ENCODE assay signal across 13 mouse cellular contexts in genomic region chr17:32839083-32839802, GRCm38 (mm10). TPM values are rescaled to one million over a fixed set of nuclear protein-coding genes. Genes with fewer than 3 reads are reported as not detected.
A peak's percentile ranks its signal among the peaks of the same experiment; 100 is the strongest.
DNase-seq lines count a peak whose midpoint lies in the region; ATAC-seq and TF ChIP-seq lines count a peak whose summit lies in the region.
"Had no signal": no experiment of that assay in that cellular context is flagged by ENCODE, and none has a peak within 500 bp of the region (broad histone marks: within the 10 kb centered on the region; RNA-seq: fewer than 3 reads in every experiment).

No protein-coding gene starts in this region.

- no peaks in the 10 kb centered on the region for H3K36me3 ChIP-seq in intestine, postnatal 0 days (ENCODE audit: control insufficient read depth, insufficient read depth)
- H3K36me3 ChIP-seq: embryonic facial prominence, embryonic 15.5 days; liver, embryonic 15.5 days had no signal

- no peak overlapping the region for H3K4me3 ChIP-seq in intestine, postnatal 0 days (ENCODE audit: low read depth, low read length)
- H3K4me3 ChIP-seq: embryonic facial prominence, embryonic 15.5 days; liver, embryonic 15.5 days had no signal

- WGBS in intestine, postnatal 0 days: 20% methylated on average over 15 of the region's 15 CpGs

- DNase-seq in frontal cortex, postnatal 14 days (ENCODE audit: low spot score in 2 of 2): no peak
- DNase-seq in ovary, postnatal 36 days (ENCODE audit: low spot score): peak; percentile 33
- no peak for DNase-seq in ovary, postnatal 14 days (ENCODE audit: low spot score)
- DNase-seq in layer of hippocampus, adult 18-20 months (ENCODE audit: low spot score in 2 of 2): no peak
- no peak for DNase-seq in layer of hippocampus, adult 9-10 months (ENCODE audit: low spot score)
- no peak for DNase-seq in yolk sac, embryonic 10.5 days (ENCODE audit: low spot score)
- DNase-seq: B cell, adult 2 months had no signal

- peak overlapping the region; percentile 6; the same call in 1 of the 2 replicates for H3K4me2 ChIP-seq in intestine, postnatal 0 days (replicated peaks; ENCODE audit: low read depth)
- H3K4me2 ChIP-seq: embryonic facial prominence, embryonic 15.5 days; liver, embryonic 15.5 days had no signal

- no peaks in the 10 kb centered on the region for H3K27me3 ChIP-seq in intestine, postnatal 0 days (replicated peaks; ENCODE audit: control insufficient read depth, insufficient read depth, low read length)
- H3K27me3 ChIP-seq: embryonic facial prominence, embryonic 15.5 days; liver, embryonic 15.5 days had no signal

- ATAC-seq in frontal cortex, adult (ENCODE audit: low TSS enrichment): peak; percentile 55
- ATAC-seq in intestine, postnatal 0 days: peak; percentile 69

- H3K27ac ChIP-seq in intestine, postnatal 0 days (ENCODE audit: low read depth, low read length): no peak overlapping the region
- H3K27ac ChIP-seq: embryonic facial prominence, embryonic 15.5 days; liver, embryonic 15.5 days had no signal

- peaks cover 4% of the 10 kb centered on the region; the same call in 1 of the 2 replicates for H3K9me3 ChIP-seq in intestine, postnatal 0 days (ENCODE audit: control insufficient read depth)
- H3K9me3 ChIP-seq: embryonic facial prominence, embryonic 15.5 days; liver, embryonic 15.5 days had no signal

- H3K9ac ChIP-seq in intestine, postnatal 0 days (ENCODE audit: low read depth, low read length): no peak overlapping the region
- H3K9ac ChIP-seq: embryonic facial prominence, embryonic 15.5 days; liver, embryonic 15.5 days had no signal

- no peak for TF ChIP-seq CTCF in intestine, postnatal 0 days (IDR thresholded peaks at IDR 0.05; ENCODE audit: low read depth)

- H3K4me1 ChIP-seq in intestine, postnatal 0 days (replicated peaks; ENCODE audit: control insufficient read depth, insufficient read depth, low read length): no peaks in the 10 kb centered on the region
- H3K4me1 ChIP-seq: embryonic facial prominence, embryonic 15.5 days; liver, embryonic 15.5 days had no signal

RNA-seq across cellular contexts. Expression of gene Zfp799, which starts 9.2 kb away (rescaled TPM):
- 4.3 and 4.5 TPM in 2 replicates for polyA plus RNA-seq in intestine, postnatal 0 days (2015; fragmentation: Nextera tagmentation; extraction: Ambion mirVana)
- 10 to 100 TPM; 26.6 to 30.7 TPM for total RNA-seq in layer of hippocampus, adult 18-20 months (2021)

RNA-seq across cellular contexts. Expression of gene Zfp811, which starts 29.5 kb away (rescaled TPM):
- polyA plus RNA-seq in intestine, postnatal 0 days (2015; fragmentation: Nextera tagmentation; extraction: Ambion mirVana): 0.86 and 1.5 TPM in 2 replicates
- total RNA-seq in layer of hippocampus, adult 18-20 months (2021): 1 to 10 TPM; 4.7 to 5.3 TPM
- total RNA-seq: hematopoietic stem cell, adult 5-6 weeks; neutrophil, adult 5-6 weeks had no signal

RNA-seq across cellular contexts. Expression of gene Zfp871, which starts 51.2 kb away (rescaled TPM):
- 13.9 and 16.7 TPM in 2 replicates for polyA plus RNA-seq in intestine, postnatal 0 days (2015; fragmentation: Nextera tagmentation; extraction: Ambion mirVana)
- total RNA-seq in layer of hippocampus, adult 18-20 months (2021): 10 to 100 TPM; 83.4 to 88.4 TPM

RNA-seq across cellular contexts. Expression of gene Zfp870, which starts 52.2 kb away (rescaled TPM):
- 2.9 and 3.0 TPM in 2 replicates for polyA plus RNA-seq in intestine, postnatal 0 days (2015; fragmentation: Nextera tagmentation; extraction: Ambion mirVana)
- 10 to 100 TPM in 1 of 2 experiments, 1 to 10 TPM in 1; 9.9 to 11.1 TPM for total RNA-seq in layer of hippocampus, adult 18-20 months (2021)
